Mouse (Mus musculus) mesoderm, embryonic 11.5 days (tissue): ENCODE measurements around the gene Mcur1.

ENCODE experiments used
- DNase-seq: peaks from one replicate; pipeline ENCODE4 v3.0.0-alpha.2; 2012; ENCODE audit warnings: low read depth, low spot score

The Mcur1 gene

DNA sequence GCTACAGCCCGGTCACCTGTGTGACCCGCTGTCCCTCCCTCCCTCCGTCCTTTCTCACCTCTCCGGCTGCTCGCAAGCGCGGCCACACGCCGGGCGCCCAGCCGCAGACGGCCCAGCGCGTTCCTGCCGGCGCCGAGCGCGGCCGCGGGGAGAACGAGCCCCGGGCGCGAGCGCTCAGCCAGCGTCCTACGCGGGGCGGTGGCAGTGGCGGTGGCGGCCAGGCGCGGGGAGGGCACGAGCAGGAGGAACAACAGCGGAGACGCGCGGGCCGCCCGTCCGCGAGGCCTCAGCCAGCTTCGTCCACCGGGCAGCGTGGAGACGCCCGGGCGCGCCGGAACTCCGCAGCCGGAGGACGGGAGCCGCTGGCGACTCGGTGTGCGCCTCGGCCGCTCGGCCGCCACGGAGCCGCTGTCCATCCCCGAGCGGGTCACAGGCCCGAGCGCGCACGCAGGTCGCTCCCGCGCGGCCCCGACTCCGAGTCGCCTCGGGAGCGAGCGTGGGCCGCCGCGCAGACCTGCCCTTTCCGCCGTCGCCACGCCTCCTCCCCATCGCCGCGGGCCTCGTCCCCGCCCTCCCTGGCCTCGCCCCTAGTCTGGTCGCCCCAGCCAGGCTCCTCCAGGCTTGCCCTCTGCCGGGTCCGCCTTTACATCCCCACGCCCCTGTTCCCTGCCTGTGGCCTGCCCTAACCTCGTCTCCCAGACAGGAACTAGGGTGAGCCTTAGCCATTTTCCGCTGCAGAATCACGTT is at the start of gene Mcur1:
Gene Mcur1, minus strand, starts transcription at position 481 of the 747 bp plus-strand sequence.
- peak; percentile 93 for DNase-seq

DNA sequence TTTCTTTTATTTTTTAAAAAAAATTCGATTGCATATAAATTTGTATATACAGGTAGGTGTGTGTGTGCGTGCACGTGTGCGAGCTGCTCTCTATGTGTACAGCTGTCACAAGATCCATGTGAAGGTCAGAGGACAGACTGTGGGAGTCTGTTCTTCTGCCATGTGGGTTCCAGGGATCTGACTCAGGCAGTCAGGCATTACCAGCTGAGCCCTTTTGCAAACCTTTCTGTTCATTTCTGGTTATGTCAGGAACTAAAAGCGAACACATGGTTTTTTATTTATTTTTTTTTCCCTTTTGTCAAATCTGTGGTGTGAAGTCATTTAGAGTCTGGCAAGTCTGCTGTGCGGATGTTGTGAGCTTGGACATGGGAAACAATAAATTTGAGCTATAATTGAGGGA is 48.9 kb upstream of the Mcur1 start:
- no peak for DNase-seq

DNA sequence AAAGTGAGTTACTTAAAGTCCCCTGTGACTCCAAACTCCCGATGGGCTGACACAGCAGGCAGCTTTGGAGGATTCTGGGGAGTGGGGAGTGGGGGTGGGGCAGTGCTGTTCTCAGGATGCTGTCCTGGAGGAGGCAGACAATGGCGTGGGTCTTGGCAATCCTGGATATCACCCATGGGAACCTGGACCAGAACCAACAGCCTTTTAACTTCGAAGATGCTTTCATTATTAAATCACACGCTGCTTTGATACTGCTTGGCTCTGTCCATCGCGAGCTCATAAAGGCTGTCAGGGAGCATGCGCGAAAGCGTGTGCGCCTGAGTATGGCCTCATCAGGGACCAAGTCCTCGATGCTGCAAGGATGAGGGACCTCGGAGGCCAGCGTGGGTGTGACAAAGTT is 43.1 kb upstream of the Mcur1 start:
- no peak for DNase-seq

DNA sequence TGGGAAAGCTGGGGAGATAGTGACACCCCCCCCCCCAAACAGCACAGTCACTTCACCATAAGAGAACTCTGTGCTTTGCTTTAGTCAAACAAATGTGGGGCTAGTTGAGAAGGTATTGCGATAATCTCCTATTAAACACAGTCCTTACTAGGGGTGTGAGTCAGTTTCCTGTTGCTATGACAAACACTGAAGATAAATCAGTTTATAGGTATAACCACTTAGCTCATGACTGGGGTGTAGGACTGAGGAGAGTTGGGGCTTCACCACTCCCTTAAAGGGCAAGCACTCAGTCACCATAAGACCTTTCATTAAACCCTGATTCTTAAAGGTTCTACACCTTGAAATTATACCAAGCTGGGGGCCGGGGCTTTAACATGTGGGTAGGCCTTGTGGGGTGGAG is 42.4 kb upstream of the Mcur1 start:
- DNase-seq: no peak

- no peak for DNase-seq
Measured at GRCm38 (mm10) chr13:43600967-43601366, 41.0 kb upstream of the Mcur1 start.

- peak; percentile 65 for DNase-seq
Measured at GRCm38 (mm10) chr13:43595896-43596295, 35.9 kb upstream of the Mcur1 start.

DNA sequence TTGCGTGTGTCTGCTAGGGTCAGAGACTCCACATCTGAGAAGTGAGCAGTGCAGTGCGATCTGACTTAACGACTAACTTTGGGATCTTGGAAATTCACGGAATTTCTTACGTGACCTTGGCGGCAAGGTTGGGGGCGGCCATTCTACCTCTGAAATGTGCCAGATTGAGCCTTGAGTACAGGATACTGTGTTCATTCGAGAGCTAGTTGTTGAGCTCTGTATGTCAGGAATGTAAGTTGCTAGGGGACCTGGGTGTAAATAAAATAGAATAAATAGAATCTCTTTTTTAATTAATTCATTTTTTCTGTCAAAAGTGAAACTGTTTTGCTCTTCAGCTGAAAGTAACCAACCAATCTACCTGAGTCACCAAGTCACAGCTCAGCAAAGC is 32.7 kb upstream of the Mcur1 start:
- no peak for DNase-seq

- no peak for DNase-seq
Measured at GRCm38 (mm10) chr13:43591828-43592680, 32.1 kb upstream of the Mcur1 start.

DNA sequence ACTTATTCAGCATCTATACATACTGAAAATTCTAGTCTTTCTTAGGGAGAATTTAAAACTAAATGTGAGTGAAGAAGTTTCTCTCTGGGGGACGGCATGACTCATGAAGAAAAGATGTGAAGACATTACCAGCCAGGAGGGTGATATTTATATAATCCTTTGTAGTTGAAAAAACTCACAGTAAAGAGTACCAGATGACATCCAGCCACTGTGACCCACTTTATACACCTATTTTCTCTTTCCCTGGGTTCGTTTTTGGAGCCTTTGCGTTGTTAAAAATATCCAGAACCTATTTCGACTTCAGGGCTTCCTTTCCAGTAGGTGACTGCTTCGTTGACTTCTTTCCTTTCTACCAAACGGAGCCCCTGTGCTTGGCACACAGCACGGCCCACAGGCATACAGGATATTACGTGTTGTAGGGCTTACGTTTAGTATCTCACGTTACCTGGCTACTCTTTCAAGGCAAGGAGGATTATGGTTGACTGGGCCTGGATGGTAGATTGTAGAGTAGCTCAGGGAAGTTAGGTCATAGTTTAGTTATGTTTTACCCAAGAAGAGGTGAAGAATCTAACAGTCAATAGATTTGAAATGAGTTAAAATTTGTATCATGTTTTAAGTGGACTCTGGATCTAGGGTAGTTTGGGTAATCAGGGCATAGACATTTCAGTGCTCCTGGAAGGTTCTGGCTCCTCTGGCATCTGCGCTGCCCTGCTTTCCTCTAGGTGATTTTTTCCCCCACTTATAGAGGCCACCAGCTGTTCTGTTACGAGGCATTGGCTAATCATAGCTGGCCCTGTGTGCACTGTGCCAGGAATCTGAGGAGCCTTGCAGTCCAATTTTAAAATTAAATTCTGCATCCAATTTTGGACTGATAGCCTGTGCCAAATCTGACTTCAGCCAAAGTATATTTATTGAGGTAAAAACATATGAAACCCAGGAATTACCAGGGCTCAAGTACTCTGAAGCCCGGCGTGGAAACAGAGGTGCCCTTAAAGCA is 28.2 kb upstream of the Mcur1 start:
- no peak for DNase-seq

GRCm38 (mm10) chr13:43586966-43587365 is 27.0 kb upstream of the Mcur1 start:
- no peak for DNase-seq

DNA sequence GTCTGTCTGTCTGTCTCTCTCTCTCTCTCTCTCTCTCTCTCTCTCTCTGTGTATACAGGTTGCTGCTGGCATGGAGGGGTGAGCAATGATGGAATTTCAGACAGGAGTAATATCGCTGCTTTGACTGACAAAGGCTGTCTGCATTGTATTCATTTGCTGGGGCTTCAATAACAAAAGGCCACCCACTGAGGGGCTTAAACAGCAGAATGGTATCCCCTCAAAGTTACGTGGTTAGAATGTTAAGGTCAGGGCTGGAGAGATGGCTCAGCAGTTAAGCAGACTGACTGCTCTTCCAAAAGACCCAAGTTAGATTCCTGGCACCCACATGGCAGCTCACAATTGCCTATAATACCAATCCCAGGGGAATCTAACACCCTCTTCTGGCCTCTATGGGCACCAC is 25.3 kb upstream of the Mcur1 start:
- no peak for DNase-seq

GRCm38 (mm10) chr13:43583504-43583903 is 23.5 kb upstream of the Mcur1 start:
- DNase-seq: no peak

- peak; percentile 26 for DNase-seq
Measured at GRCm38 (mm10) chr13:43582961-43583360, 23.0 kb upstream of the Mcur1 start.

GRCm38 (mm10) chr13:43580661-43581060 is 20.7 kb upstream of the Mcur1 start:
- DNase-seq: no peak

- peak; percentile 62 for DNase-seq
Measured at GRCm38 (mm10) chr13:43579740-43580139, 19.7 kb upstream of the Mcur1 start.

- DNase-seq: no peak
Measured at GRCm38 (mm10) chr13:43577766-43578165, 17.8 kb upstream of the Mcur1 start.

- DNase-seq: no peak
Measured at GRCm38 (mm10) chr13:43577254-43577653, 17.3 kb upstream of the Mcur1 start.

DNA sequence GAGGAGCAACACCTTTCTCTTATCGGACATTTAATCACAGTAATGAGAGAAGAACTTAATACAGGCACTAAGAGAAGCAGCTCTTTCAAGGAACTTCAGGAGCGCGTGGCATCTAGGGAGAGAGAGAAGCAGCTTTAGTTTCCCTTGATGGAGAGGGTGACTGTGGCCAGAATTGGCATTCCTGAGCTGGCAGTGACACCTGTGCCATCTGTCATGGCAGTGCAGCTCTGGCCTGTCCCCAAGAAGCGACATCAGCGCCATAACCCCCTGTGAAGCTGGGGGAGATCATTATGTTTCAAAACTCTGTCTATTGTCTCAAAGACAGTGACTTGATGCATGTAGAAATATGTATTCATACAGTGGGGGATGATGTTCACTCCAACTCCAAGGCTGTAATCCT is 15.4 kb upstream of the Mcur1 start:
- DNase-seq: no peak

GRCm38 (mm10) chr13:43573979-43574378 is 14.0 kb upstream of the Mcur1 start:
- no peak for DNase-seq

DNA sequence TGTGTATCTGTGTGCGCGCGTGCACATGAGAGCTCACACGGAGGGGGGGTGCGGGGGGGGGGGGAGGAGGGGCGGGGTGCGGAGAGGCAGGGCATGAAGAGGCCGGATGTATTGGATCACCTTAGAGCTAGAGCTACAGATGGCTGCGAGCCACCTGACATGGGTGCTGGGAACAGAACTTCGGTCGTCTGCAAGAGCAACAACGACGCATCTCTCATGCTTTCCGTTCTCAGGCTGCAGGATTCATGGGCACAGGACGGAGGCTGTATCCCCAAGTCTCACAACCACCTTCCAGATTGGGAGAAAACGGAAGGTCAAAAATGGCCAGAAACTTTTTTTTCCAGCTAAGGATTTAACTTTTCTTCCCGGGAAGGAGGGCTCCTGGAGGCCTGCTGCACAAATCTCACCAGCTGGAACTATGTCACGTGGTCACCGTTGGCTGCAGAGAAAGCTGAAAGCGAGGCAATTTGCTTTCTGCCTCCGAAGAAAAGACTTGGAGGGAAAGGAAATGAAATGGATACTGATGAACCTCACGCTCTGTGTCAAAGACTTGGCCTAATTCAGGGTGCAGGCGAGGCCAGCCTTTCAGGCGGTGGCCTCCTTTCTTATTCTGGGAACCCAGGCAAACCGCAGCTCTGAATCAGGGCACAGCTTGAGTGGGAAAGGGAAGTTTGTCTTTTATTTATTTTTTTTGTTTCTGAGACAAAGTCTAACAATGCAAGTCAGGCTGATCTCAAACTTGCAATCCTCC is 7.3 kb upstream of the Mcur1 start:
- no peak for DNase-seq

GRCm38 (mm10) chr13:43566184-43566583 is 6.2 kb upstream of the Mcur1 start:
- no peak for DNase-seq
